Mouse (Mus musculus) heart, postnatal 0 days (tissue): ENCODE results near the gene Rpl22. TPM values are rescaled to one million over a fixed set of nuclear protein-coding genes. Genes with fewer than 3 reads are reported as not detected.

Source experiments
- ATAC-seq: fragments of 200-750 bp; cut with Nextera tagmentation; 2 replicates; pipeline ENCODE4 v1.8.0; 2017; ENCODE audit warnings: low read depth, moderate number of reproducible peaks, moderate library complexity; ENCODE audit not compliant: insufficient read depth
- DNase-seq: peaks from one replicate; pipeline ENCODE4 v3.0.0-alpha.2; 2016; ENCODE audit warnings: low spot score
- H3K27ac ChIP-seq: fragments of 300-500 bp; sonication (generic); 2 replicates; pipeline ENCODE4 v1.5.1; 2014; ENCODE audit warnings: low read depth, mild to moderate bottlenecking
- H3K27me3 ChIP-seq: fragments of 300-500 bp; sonication (generic); 2 replicates; pipeline ENCODE4 v1.6.1; 2014; ENCODE audit warnings: low read length, mixed read lengths; ENCODE audit not compliant: control insufficient read depth, insufficient read depth
- H3K36me3 ChIP-seq: fragments of 300-500 bp; sonication (generic); replicated peaks from 2 replicates; pipeline ENCODE4 v1.6.1; 2014; ENCODE audit warnings: low read length, mixed read lengths; ENCODE audit not compliant: control insufficient read depth, insufficient read depth
- H3K4me1 ChIP-seq: fragments of 300-500 bp; sonication (generic); 2 replicates; pipeline ENCODE4 v1.6.1; 2014; ENCODE audit warnings: antibody characterized with exemption; ENCODE audit not compliant: control insufficient read depth, insufficient read depth
- H3K4me2 ChIP-seq: fragments of 300-500 bp; sonication (generic); 2 replicates; pipeline ENCODE4 v1.6.1; 2014; ENCODE audit warnings: low read depth, mild to moderate bottlenecking, low read length, moderate library complexity
- H3K4me3 ChIP-seq: fragments of 300-500 bp; sonication (generic); 2 replicates; pipeline ENCODE4 v1.5.1; 2014; ENCODE audit warnings: low read depth, low read length
- H3K9ac ChIP-seq: fragments of 300-500 bp; sonication (generic); replicated peaks from 2 replicates; pipeline ENCODE4 v1.6.1; 2014; ENCODE audit warnings: low read depth, low read length, mixed read lengths
- H3K9me3 ChIP-seq: fragments of 300-500 bp; sonication (generic); replicated peaks from 2 replicates; pipeline ENCODE4 v1.6.1; 2016; ENCODE audit warnings: low read length; ENCODE audit not compliant: control insufficient read depth
- CTCF ChIP-seq: IDR thresholded peaks from 2 replicates; pipeline ENCODE4 v1.5.1; 2016; ENCODE audit warnings: antibody characterized with exemption, control low read depth, low read depth
- EP300 ChIP-seq: IDR thresholded peaks from 2 replicates; pipeline ENCODE4 v1.6.1; 2016; ENCODE audit warnings: antibody characterized with exemption, low read depth
- WGBS: fragments of 180-500 bp; shearing (Covaris S2); extraction: QIAGEN DNeasy Blood & Tissue Kit; methylation state at CpG from one replicate; pipeline ENCODE4 v1.1.7; 2014; 5-methylcytosine and 5-hydroxymethylcytosine counted together
- polyA plus RNA-seq: library from polyadenylated mRNA; unstranded; fragments of >200 nt; fragmentation: Nextera tagmentation; extraction: Ambion mirVana; gene quantifications from 2 replicates; pipeline ENCODE4 v1.2.1, GENCODE M21; 2015
- total RNA-seq: library from RNA; depleted of rRNA; stranded (reverse); fragments of >200 nt; gene quantifications from 2 replicates; pipeline ENCODE4 v1.2.3, GENCODE M21; 2014; ENCODE audit warnings: low replicate concordance

The Rpl22 gene
- total and polyA plus RNA-seq, 2 experiments from 2014 or later = 118 to 224 TPM

- Histone ChIP-seq H3K9ac (no peak overlapping the region), H3K4me1 (peaks cover 10% of the 10 kb centered on the region; the same call in 1 of the 2 replicates), H3K36me3 (peaks cover 33% of the 10 kb centered on the region), H3K27me3 (no peaks in the 10 kb centered on the region), H3K4me3 (no peak overlapping the region), H3K4me2 (no peak overlapping the region), H3K27ac (no peak overlapping the region), H3K9me3 (no peaks in the 10 kb centered on the region)
- DNase-seq (no peak), ATAC-seq (no peak)
- 77% methylated on average over 14 of the region's 14 CpGs for WGBS
- TF ChIP-seq EP300 (no peak), CTCF (no peak)
These were observed 26.7 kb upstream of the Rpl22 start for GRCm38 (mm10) chr4:152298836-152299235.

- no peaks in the 10 kb centered on the region for H3K9me3 ChIP-seq
- DNase-seq (no peak), ATAC-seq (no peak)
- no peak overlapping the region for H3K4me2 ChIP-seq
- H3K36me3 ChIP-seq = peaks cover 42% of the 10 kb centered on the region
- no peaks in the 10 kb centered on the region for H3K27me3 ChIP-seq
- TF ChIP-seq EP300 = no peak
- no peak for TF ChIP-seq CTCF
- WGBS = 88% methylated on average over 8 of the region's 8 CpGs
- no peak overlapping the region for H3K9ac ChIP-seq
- H3K27ac ChIP-seq = no peak overlapping the region
- no peak overlapping the region for H3K4me3 ChIP-seq
- peaks cover 10% of the 10 kb centered on the region; the same call in 1 of the 2 replicates for H3K4me1 ChIP-seq
These were observed 25.2 kb upstream of the Rpl22 start for GRCm38 (mm10) chr4:152300375-152300774.

- H3K36me3 ChIP-seq = peaks cover 54% of the 10 kb centered on the region
- H3K4me3 ChIP-seq = no peak overlapping the region
- H3K9me3 ChIP-seq = no peaks in the 10 kb centered on the region
- no peak for DNase-seq
- H3K27ac ChIP-seq = no peak overlapping the region
- no peak overlapping the region for H3K4me2 ChIP-seq
- no peak overlapping the region for H3K9ac ChIP-seq
- TF ChIP-seq EP300 = no peak
- TF ChIP-seq CTCF = no peak
- no peaks in the 10 kb centered on the region for H3K27me3 ChIP-seq
- WGBS = 74% methylated on average over 11 of the region's 11 CpGs
- no peak for ATAC-seq
- H3K4me1 ChIP-seq = peaks cover 6% of the 10 kb centered on the region; the same call in 1 of the 2 replicates
These were observed 23.5 kb upstream of the Rpl22 start for GRCm38 (mm10) chr4:152302012-152302411.

- Histone ChIP-seq H3K27me3 (no peaks in the 10 kb centered on the region), H3K4me3 (no peak overlapping the region), H3K36me3 (peaks cover 65% of the 10 kb centered on the region), H3K9ac (no peak overlapping the region), H3K4me1 (peaks cover 2% of the 10 kb centered on the region; the same call in 1 of the 2 replicates), H3K9me3 (no peaks in the 10 kb centered on the region), H3K27ac (no peak overlapping the region), H3K4me2 (no peak overlapping the region)
- DNase-seq = no peak
- 92% methylated on average over 10 of the region's 10 CpGs for WGBS
- ATAC-seq = no peak
- no peak for TF ChIP-seq CTCF
- no peak for TF ChIP-seq EP300
These were observed 22.4 kb upstream of the Rpl22 start for GRCm38 (mm10) chr4:152303172-152303571.

GRCm38 (mm10) chr4:152304685-152305084 lies 20.9 kb upstream of the Rpl22 start:
- no peak for ATAC-seq
- Histone ChIP-seq H3K4me1 (no peaks in the 10 kb centered on the region), H3K27ac (no peak overlapping the region), H3K27me3 (no peaks in the 10 kb centered on the region), H3K36me3 (peaks cover 76% of the 10 kb centered on the region), H3K4me2 (no peak overlapping the region), H3K9me3 (no peaks in the 10 kb centered on the region), H3K4me3 (no peak overlapping the region), H3K9ac (no peak overlapping the region)
- TF ChIP-seq EP300 (no peak), CTCF (no peak)
- DNase-seq = no peak
- 85% methylated on average over 6 of the region's 6 CpGs for WGBS

- Histone ChIP-seq H3K36me3 (peaks cover 71% of the 10 kb centered on the region), H3K4me2 (no peak overlapping the region), H3K27ac (no peak overlapping the region), H3K4me1 (no peaks in the 10 kb centered on the region), H3K27me3 (no peaks in the 10 kb centered on the region), H3K9ac (no peak overlapping the region), H3K4me3 (no peak overlapping the region), H3K9me3 (no peaks in the 10 kb centered on the region)
- WGBS = 68% methylated on average over 6 of the region's 6 CpGs
- TF ChIP-seq EP300 = no peak
- TF ChIP-seq CTCF = no peak
- DNase-seq = no peak
- ATAC-seq = no peak
These were observed 19.6 kb upstream of the Rpl22 start for GRCm38 (mm10) chr4:152305991-152306390.
